Mouse (Mus musculus) CH12.LX (cell line): ENCODE measurements at regions not wholly inside any gene's neighbourhood (a gene's known extent, or its start where the extent isn't known, plus 50 kb on each side); places are given as distances from the start of the nearest gene placed in this dataset.

Source experiments
- DNase-seq: peaks from one replicate; pipeline ENCODE4 v3.0.0-alpha.2; 2013; ENCODE audit errors: extremely low read depth
- H3K27ac ChIP-seq: 2 replicates; pipeline ENCODE4 v1.5.1; 2012; ENCODE audit warnings: low read depth, mild to moderate bottlenecking, control low read depth, moderate library complexity; ENCODE audit not compliant: insufficient read depth
- H3K27me3 ChIP-seq: replicated peaks from 2 replicates; pipeline ENCODE3; 2012; ENCODE audit warnings: inconsistent platforms
- H3K36me3 ChIP-seq, 2 experiments: replicated peaks in 1 of 2; 2 replicates each; pipeline versions ENCODE3 to v1.6.1; 2012; ENCODE audit warnings: inconsistent platforms in 1 of 2, low read length in 1 of 2, mild to moderate bottlenecking in 1 of 2, mixed read lengths in 1 of 2, moderate library complexity in 1 of 2; ENCODE audit not compliant: control insufficient read depth in 1 of 2, insufficient read depth in 1 of 2
- H3K4me1 ChIP-seq, 2 experiments: 2 replicates each; pipeline ENCODE4 v1.6.1; 2012; ENCODE audit warnings: inconsistent platforms in 1 of 2, moderate library complexity in 1 of 2; ENCODE audit not compliant: insufficient read depth in 2 of 2, control insufficient read depth in 1 of 2
- H3K4me2 ChIP-seq: 2 replicates; pipeline ENCODE4 v1.6.1; 2012; ENCODE audit warnings: low read depth, mild to moderate bottlenecking, control low read depth; ENCODE audit not compliant: poor library complexity, insufficient read depth, severe bottlenecking
- H3K4me3 ChIP-seq, 3 experiments: fragments of 150-350 bp in 1 of 3; sonication (generic) in 1 of 3; replicated peaks in 1 of 3; 2 replicates each; pipeline versions ENCODE3 to v1.5.1; 2011 to 2012; ENCODE audit warnings: low read depth in 2 of 3, low read length in 2 of 3, mild to moderate bottlenecking in 2 of 3, moderate library complexity in 2 of 3, control low read depth in 1 of 3, improper control_type of control experiment in 1 of 3, inconsistent platforms in 1 of 3, mixed read lengths in 1 of 3; ENCODE audit not compliant: poor library complexity in 1 of 3
- H3K79me2 ChIP-seq: replicated peaks from 2 replicates; pipeline ENCODE4 v1.6.1; 2012; ENCODE audit warnings: mild to moderate bottlenecking, moderate library complexity; ENCODE audit not compliant: control insufficient read depth, poor library complexity, insufficient read depth, severe bottlenecking; ENCODE audit errors: extremely low read depth
- H3K9ac ChIP-seq: 2 replicates; pipeline ENCODE4 v1.6.1; 2012; ENCODE audit warnings: low read depth, mild to moderate bottlenecking, control low read depth, moderate library complexity; ENCODE audit not compliant: insufficient read depth
- H3K9me3 ChIP-seq: replicated peaks from 2 replicates; pipeline ENCODE3; 2012; ENCODE audit warnings: low read length, inconsistent platforms, mixed read lengths
- BHLHE40 ChIP-seq: IDR thresholded peaks from 2 replicates; pipeline ENCODE4 v1.6.1; 2011; ENCODE audit warnings: mild to moderate bottlenecking, low read depth, low read length, improper control_type of control experiment
- CTCF ChIP-seq, 2 experiments: IDR thresholded peaks in 1 of 2; conservative IDR thresholded peaks in 1 of 2; 2 replicates each; pipeline ENCODE4 v1.5.1; 2011 to 2012; ENCODE audit warnings: low read depth in 2 of 2, low read length in 2 of 2, improper control_type of control experiment in 1 of 2, inconsistent platforms in 1 of 2, mild to moderate bottlenecking in 1 of 2, moderate library complexity in 1 of 2
- ELF1 ChIP-seq: IDR thresholded peaks from 2 replicates; pipeline ENCODE4 v1.6.1; 2014; ENCODE audit warnings: low read depth, mild to moderate bottlenecking, inconsistent platforms, low read length, improper control_type of control experiment
- IRF4 ChIP-seq: IDR thresholded peaks from 2 replicates; pipeline ENCODE4 v1.6.1; 2014; ENCODE audit warnings: low read depth, mild to moderate bottlenecking, inconsistent platforms, low read length, improper control_type of control experiment
- JUND ChIP-seq: conservative IDR thresholded peaks from 2 replicates; pipeline ENCODE4 v1.6.1; 2011; ENCODE audit warnings: low read depth, low read length, improper control_type of control experiment
- KAT2A ChIP-seq: IDR thresholded peaks from 2 replicates; pipeline ENCODE4 v1.6.1; 2012; ENCODE audit warnings: low read length, improper control_type of control experiment, inconsistent platforms; ENCODE audit not compliant: insufficient replicate concordance
- MAFK ChIP-seq: IDR thresholded peaks from 2 replicates; pipeline ENCODE4 v1.6.1; 2011; ENCODE audit warnings: low read length, improper control_type of control experiment; ENCODE audit not compliant: insufficient replicate concordance
- MAX ChIP-seq: IDR thresholded peaks from 2 replicates; pipeline ENCODE4 v1.6.1; 2011; ENCODE audit warnings: low read length, improper control_type of control experiment
- MEF2A ChIP-seq: IDR thresholded peaks from 2 replicates; pipeline ENCODE4 v1.6.1; 2014; ENCODE audit warnings: low read depth, mild to moderate bottlenecking, inconsistent platforms, low read length, improper control_type of control experiment, borderline replicate concordance
- MYC ChIP-seq: IDR thresholded peaks from 2 replicates; pipeline ENCODE4 v1.6.1; 2011; ENCODE audit warnings: low read depth, mild to moderate bottlenecking, improper control_type of control experiment, low read length
- NELFE ChIP-seq: IDR thresholded peaks from 2 replicates; pipeline ENCODE4 v1.6.1; 2011; ENCODE audit warnings: low read depth, low read length, improper control_type of control experiment
- NRF1 ChIP-seq: IDR thresholded peaks from 2 replicates; pipeline ENCODE4 v1.6.1; 2014; ENCODE audit warnings: low read depth, mild to moderate bottlenecking, inconsistent platforms, low read length, improper control_type of control experiment, moderate library complexity
- PAX5 ChIP-seq: IDR thresholded peaks from 2 replicates; pipeline ENCODE4 v1.6.1; 2012; ENCODE audit warnings: low read length, inconsistent platforms, mixed read lengths
- POLR2A ChIP-seq: IDR thresholded peaks from 2 replicates; pipeline ENCODE4 v1.6.1; 2011; ENCODE audit warnings: low read depth, mild to moderate bottlenecking, improper control_type of control experiment, low read length
- POLR2AphosphoS2 ChIP-seq: IDR thresholded peaks from 2 replicates; pipeline ENCODE4 v1.6.1; 2011; ENCODE audit warnings: low read depth, low read length, improper control_type of control experiment
- RAD21 ChIP-seq: IDR thresholded peaks from 2 replicates; pipeline ENCODE4 v1.6.1; 2011; ENCODE audit warnings: low read depth, mild to moderate bottlenecking, low read length, improper control_type of control experiment, moderate library complexity
- RCOR1 ChIP-seq: conservative IDR thresholded peaks from 2 replicates; pipeline ENCODE4 v1.6.1; 2012; ENCODE audit warnings: low read depth, mild to moderate bottlenecking, inconsistent platforms, low read length, improper control_type of control experiment
- SIN3A ChIP-seq: IDR thresholded peaks from 2 replicates; pipeline ENCODE4 v1.6.1; 2012; ENCODE audit warnings: low read length, improper control_type of control experiment, inconsistent platforms
- SMC3 ChIP-seq: IDR thresholded peaks from 2 replicates; pipeline ENCODE4 v1.6.1; 2011; ENCODE audit warnings: low read depth, low read length, improper control_type of control experiment
- TBP ChIP-seq: conservative IDR thresholded peaks from 2 replicates; pipeline ENCODE4 v1.6.1; 2011; ENCODE audit warnings: low read depth, low read length, improper control_type of control experiment
- TCF12 ChIP-seq: IDR thresholded peaks from 2 replicates; pipeline ENCODE4 v1.6.1; 2014; ENCODE audit warnings: low read depth, mild to moderate bottlenecking, inconsistent platforms, low read length, improper control_type of control experiment
- USF2 ChIP-seq: conservative IDR thresholded peaks from 2 replicates; pipeline ENCODE4 v1.6.1; 2011; ENCODE audit warnings: low read depth, low read length, improper control_type of control experiment
- ZC3H11A ChIP-seq: IDR thresholded peaks from 2 replicates; pipeline ENCODE4 v1.6.1; 2012; ENCODE audit warnings: low read depth, mild to moderate bottlenecking, inconsistent platforms, low read length, improper control_type of control experiment
- ZKSCAN1 ChIP-seq: IDR thresholded peaks from 2 replicates; pipeline ENCODE4 v1.6.1; 2012; ENCODE audit warnings: low read depth, inconsistent platforms, low read length, improper control_type of control experiment, borderline replicate concordance
- ZMIZ1 ChIP-seq: IDR thresholded peaks from 2 replicates; pipeline ENCODE4 v1.6.1; 2012; ENCODE audit warnings: low read depth, mild to moderate bottlenecking, inconsistent platforms, low read length, improper control_type of control experiment
- ZNF384 ChIP-seq: IDR thresholded peaks from 2 replicates; pipeline ENCODE4 v1.6.1; 2012; ENCODE audit warnings: low read depth, low read length, improper control_type of control experiment, inconsistent platforms
- dilution Hi-C: fragments of 300-500 bp; cut with MboI; formaldehyde crosslinking; loops from 2 replicates; pipeline ENCODE4 v1.14.3; 2020; ENCODE audit warnings: low sequenced_read_pairs; ENCODE audit not compliant: extremely low pct_unique_long_range_greater_than_20kb, extremely low pct_ligation_motif_present
- in situ Hi-C: fragments of 300-500 bp; cut with MboI; formaldehyde crosslinking; loops from 3 replicates; pipeline ENCODE4 v1.14.3; 2019; ENCODE audit warnings: low sequenced_read_pairs, low pct_ligation_motif_present, low pct_unique_long_range_greater_than_20kb, mixed read lengths

GRCm38 (mm10) chr1:164631679-164632078, 164.8 kb upstream of the Dpt start:
- TF ChIP-seq MAFK (no peak), MYC (no peak), CTCF (conservative IDR thresholded peaks at IDR 0.05 in 1 of 2, IDR thresholded peaks at IDR 0.05 in 1 of 2; ENCODE audit: low read depth in 2 of 2, low read length in 2 of 2) (no peak), MEF2A (no peak), SIN3A (no peak), KAT2A (no peak), PAX5 (no peak), POLR2AphosphoS2 (no peak), POLR2A (no peak), ZMIZ1 (no peak), NRF1 (no peak), JUND (no peak), ZNF384 (no peak)
- Histone ChIP-seq H3K4me1 (no peaks in the 10 kb centered on the region), H3K9me3 (no peaks in the 10 kb centered on the region), H3K9ac (no peak overlapping the region), H3K27ac (no peak overlapping the region), H3K4me2 (no peak overlapping the region), H3K27me3 (no peaks in the 10 kb centered on the region), H3K79me2 (no peaks in the 10 kb centered on the region), H3K4me3 (no peak overlapping the region), H3K36me3 (no peaks in the 10 kb centered on the region)
- no peak for DNase-seq
- in situ Hi-C loops, result no loop called here
- dilution Hi-C loops, result no loop called here

GRCm38 (mm10) chr1:164628840-164629239, 167.6 kb upstream of the Dpt start:
- in situ Hi-C loops, result no loop called here
- H3K4me1 ChIP-seq, result no peaks in the 10 kb centered on the region
- no peak overlapping the region for H3K9ac ChIP-seq
- no peaks in the 10 kb centered on the region for H3K36me3 ChIP-seq
- no peak overlapping the region for H3K4me3 ChIP-seq
- H3K27ac ChIP-seq, result no peak overlapping the region
- dilution Hi-C loops, result no loop called here
- no peak overlapping the region for H3K4me2 ChIP-seq
- no peaks in the 10 kb centered on the region for H3K79me2 ChIP-seq
- H3K9me3 ChIP-seq, result no peaks in the 10 kb centered on the region
- H3K27me3 ChIP-seq, result no peaks in the 10 kb centered on the region
- TF ChIP-seq ZC3H11A, result no peak
- no peak for TF ChIP-seq MAX
- no peak for TF ChIP-seq ZKSCAN1
- no peak for TF ChIP-seq TBP
- no peak for TF ChIP-seq NRF1
- TF ChIP-seq PAX5, result no peak
- TF ChIP-seq ELF1, result no peak
- TF ChIP-seq ZNF384, result no peak
- TF ChIP-seq SMC3, result no peak
- no peak for TF ChIP-seq USF2
- no peak for TF ChIP-seq RCOR1
- no peak for TF ChIP-seq NELFE
- no peak for TF ChIP-seq RAD21
- TF ChIP-seq TCF12, result no peak
- no peak for TF ChIP-seq MAFK
- TF ChIP-seq BHLHE40, result no peak
- TF ChIP-seq JUND, result no peak
- TF ChIP-seq MYC, result no peak
- TF ChIP-seq IRF4, result no peak
- TF ChIP-seq, all 38 proteins: peak for 0
- DNase-seq, result no peak
